Mouse (Mus musculus) thymus, adult 2 months (tissue): ENCODE data around the gene Spata5. TPM values are rescaled to one million over a fixed set of nuclear protein-coding genes. Genes with fewer than 3 reads are reported as not detected.

Experiments
- DNase-seq: peaks from one replicate; pipeline ENCODE4 v3.0.0; 2021
- H3K27ac ChIP-seq: fragments of 200-500 bp; 2 replicates; pipeline ENCODE4 v1.5.1; 2012; ENCODE audit warnings: low read length, control low read depth; ENCODE audit not compliant: control insufficient read depth, insufficient read depth
- H3K27me3 ChIP-seq: fragments of 200-500 bp; 2 replicates; pipeline ENCODE4 v1.6.1; 2012; ENCODE audit warnings: mild to moderate bottlenecking, low read length, moderate library complexity, mixed read lengths; ENCODE audit not compliant: control insufficient read depth, insufficient read depth
- H3K36me3 ChIP-seq: fragments of 200-500 bp; 2 replicates; pipeline ENCODE4 v1.6.1; 2012; ENCODE audit warnings: mild to moderate bottlenecking, low read length, moderate library complexity; ENCODE audit not compliant: control insufficient read depth, insufficient read depth
- H3K4me1 ChIP-seq: fragments of 200-500 bp; replicated peaks from 2 replicates; pipeline ENCODE4 v1.6.1; 2012; ENCODE audit warnings: low read length; ENCODE audit not compliant: control insufficient read depth, insufficient read depth
- H3K4me3 ChIP-seq: fragments of 200-500 bp; 2 replicates; pipeline ENCODE4 v1.5.1; 2012; ENCODE audit warnings: mild to moderate bottlenecking, low read length, control low read depth, moderate library complexity; ENCODE audit not compliant: control insufficient read depth, insufficient read depth
- CTCF ChIP-seq: fragments of 200-500 bp; IDR thresholded peaks from 2 replicates; pipeline ENCODE4 v1.5.1; 2012; ENCODE audit warnings: mild to moderate bottlenecking, control low read depth, low read length, moderate library complexity, borderline replicate concordance; ENCODE audit not compliant: control insufficient read depth, poor library complexity, insufficient read depth; ENCODE audit errors: extremely low read depth
- POLR2A ChIP-seq: fragments of 200-500 bp; IDR thresholded peaks from 2 replicates; pipeline ENCODE4 v1.6.1; 2012; ENCODE audit warnings: mild to moderate bottlenecking, low read length, control low read depth, moderate library complexity; ENCODE audit not compliant: control insufficient read depth, poor library complexity, insufficient read depth; ENCODE audit errors: extremely low read depth
- WGBS: fragments of 180-500 bp; shearing (Covaris S2); methylation state at CpG from one replicate; pipeline ENCODE4 v1.1.7; 2018; 5-methylcytosine and 5-hydroxymethylcytosine counted together
- polyA plus RNA-seq: library from polyadenylated mRNA; depleted of rRNA; stranded (reverse); fragments of >200 nt; gene quantifications from 2 replicates; pipeline ENCODE4 v1.2.3, GENCODE M21; 2012

The Spata5 gene
- polyA plus RNA-seq, 1 experiment: 3.2 TPM

DNA sequence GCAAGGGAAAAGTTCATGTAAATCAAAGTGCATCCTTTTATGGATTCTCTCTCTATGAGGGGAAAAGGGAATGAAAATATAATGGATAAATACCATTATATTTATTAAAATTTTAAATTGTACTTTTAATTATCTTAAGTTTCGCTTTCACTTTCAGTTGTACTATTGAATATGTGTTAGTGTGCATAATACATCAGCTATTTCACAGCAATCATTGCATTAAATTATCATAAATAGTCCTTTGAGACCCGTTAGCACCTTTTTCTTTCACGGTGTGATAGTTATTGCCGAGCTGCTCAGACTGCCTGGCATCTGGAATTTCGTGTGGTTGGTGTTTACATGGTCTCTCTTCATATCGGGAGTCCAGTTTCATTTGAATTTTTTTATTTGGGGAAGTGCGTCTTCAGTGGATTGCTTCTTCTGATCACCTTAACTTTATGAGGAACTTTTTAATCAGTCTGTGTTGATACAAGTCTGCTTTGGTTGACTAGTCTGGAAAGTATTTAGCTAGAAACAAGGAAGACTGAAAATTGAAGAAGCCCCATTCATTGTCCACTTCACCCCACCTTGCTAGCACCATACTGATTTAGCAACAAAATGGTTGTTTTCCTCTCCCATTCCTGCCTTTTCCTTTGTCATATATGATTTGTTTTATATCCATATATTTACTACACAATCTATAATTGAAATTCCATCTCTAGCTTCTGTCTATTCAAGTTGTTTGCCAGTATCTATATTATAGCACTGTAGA is 57.9 kb downstream of the Spata5 start:
- no peak overlapping the region for H3K27ac ChIP-seq
- no peak overlapping the region for H3K4me3 ChIP-seq
- 87% methylated on average over 7 of the region's 7 CpGs for WGBS
- no peaks in the 10 kb centered on the region for H3K4me1 ChIP-seq
- H3K27me3 ChIP-seq: no peaks in the 10 kb centered on the region
- DNase-seq: no peak
- TF ChIP-seq CTCF: no peak
- no peak for TF ChIP-seq POLR2A
- no peaks in the 10 kb centered on the region for H3K36me3 ChIP-seq

DNA sequence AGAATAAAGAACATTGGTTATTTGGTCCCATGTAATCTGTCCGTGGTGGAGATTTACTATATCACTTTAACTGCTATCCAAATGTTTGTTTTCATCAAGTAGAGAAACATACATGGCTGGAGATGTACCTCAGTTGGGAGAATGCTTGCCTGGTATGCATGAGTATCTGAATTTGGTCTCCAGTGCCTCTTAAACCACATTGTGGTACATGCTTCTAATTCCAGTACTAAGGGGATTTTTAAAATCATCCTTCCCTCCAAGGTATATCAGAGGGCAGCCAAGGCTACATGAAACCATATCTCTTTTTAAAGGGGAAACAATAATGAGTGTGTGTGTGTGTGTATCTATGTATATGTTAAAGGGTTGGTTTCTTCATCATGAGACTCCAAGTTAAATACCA is 60.1 kb downstream of the Spata5 start:
- H3K27me3 ChIP-seq: no peaks in the 10 kb centered on the region
- 93% methylated on average over 1 of the region's 1 CpGs for WGBS
- H3K4me1 ChIP-seq: no peaks in the 10 kb centered on the region
- no peaks in the 10 kb centered on the region for H3K36me3 ChIP-seq
- no peak overlapping the region for H3K4me3 ChIP-seq
- no peak overlapping the region for H3K27ac ChIP-seq
- TF ChIP-seq CTCF: no peak
- TF ChIP-seq POLR2A: no peak
- DNase-seq: no peak

DNA sequence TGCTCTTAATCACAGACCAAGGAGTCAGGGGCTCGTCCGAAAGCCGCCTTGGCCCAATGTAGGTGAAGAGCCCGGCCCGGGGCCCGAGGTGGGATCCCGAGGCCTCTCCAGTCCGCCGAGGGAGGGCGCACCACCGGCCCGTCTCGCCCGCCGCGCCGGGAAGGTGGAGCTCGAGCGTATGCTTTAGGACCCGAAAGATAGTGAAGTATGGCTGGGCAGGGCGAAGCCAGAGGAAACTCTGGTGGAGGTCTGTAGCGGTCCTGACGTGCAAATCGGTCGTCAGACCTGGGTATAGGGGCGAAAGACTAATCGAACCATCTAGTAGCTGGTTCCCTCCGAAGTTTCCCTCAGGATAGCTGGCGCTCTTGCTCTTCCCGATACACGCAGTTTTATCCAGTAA is 61.6 kb downstream of the Spata5 start:
- WGBS: 97% methylated on average over 31 of the region's 31 CpGs

DNA sequence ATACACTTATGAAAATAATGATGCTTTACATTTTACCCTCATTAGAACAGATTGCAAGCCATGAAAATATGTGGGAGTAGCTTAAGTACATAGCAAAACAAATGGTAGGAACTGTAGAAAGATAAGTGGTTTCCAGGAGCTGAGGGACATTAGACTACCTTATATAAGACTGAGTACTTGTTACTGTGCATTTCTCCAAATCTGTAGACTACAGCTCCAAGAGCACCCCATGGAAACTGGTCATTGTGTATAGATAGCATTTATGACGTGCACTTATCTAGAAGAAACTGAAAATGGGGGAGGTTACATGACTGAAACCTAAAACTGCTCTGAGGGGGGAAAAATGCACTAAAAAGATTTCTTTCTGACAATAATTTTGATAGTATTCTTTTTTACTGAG is 63.0 kb downstream of the Spata5 start:
- Histone ChIP-seq H3K36me3 (no peaks in the 10 kb centered on the region), H3K27ac (no peak overlapping the region), H3K27me3 (no peaks in the 10 kb centered on the region), H3K4me3 (no peak overlapping the region), H3K4me1 (no peaks in the 10 kb centered on the region)
- no peak for DNase-seq
- TF ChIP-seq CTCF (no peak), POLR2A (no peak)
- WGBS: 91% methylated on average over 1 of the region's 1 CpGs

More for the DNA sequence above, 61.6 kb downstream of the Spata5 start:
- TF ChIP-seq CTCF (no peak), POLR2A (no peak)
- Histone ChIP-seq H3K27ac (no peak overlapping the region), H3K4me1 (no peaks in the 10 kb centered on the region), H3K4me3 (no peak overlapping the region), H3K27me3 (no peaks in the 10 kb centered on the region), H3K36me3 (no peaks in the 10 kb centered on the region)
- no peak for DNase-seq

DNA sequence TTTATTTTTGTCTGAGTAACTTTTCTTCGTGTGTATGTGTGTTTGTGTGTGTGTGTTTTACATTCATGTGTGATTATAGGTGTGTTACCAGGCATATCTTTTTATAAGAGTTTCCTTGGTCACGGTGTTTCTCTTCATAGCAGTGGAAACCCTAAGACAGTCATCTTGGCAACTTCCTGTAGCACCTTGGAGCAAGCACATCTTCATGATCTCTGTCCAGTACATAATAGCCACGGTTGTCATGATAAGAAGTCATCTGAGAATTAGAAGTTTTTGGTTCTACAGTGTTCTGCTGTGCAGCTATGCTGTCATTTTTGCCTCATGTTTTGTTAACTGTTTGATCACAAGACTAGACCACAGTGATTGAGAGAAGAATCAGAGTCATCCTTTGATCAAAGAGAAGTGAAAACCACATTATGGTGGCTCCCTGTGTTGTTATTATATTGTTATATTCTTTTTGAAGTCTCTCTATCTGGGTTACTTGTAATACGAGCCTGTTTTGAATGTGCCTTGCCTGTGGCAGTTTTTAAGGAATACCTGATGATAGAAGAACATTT is 64.1 kb downstream of the Spata5 start:
- no peak for DNase-seq
- no peak overlapping the region for H3K4me3 ChIP-seq
- H3K4me1 ChIP-seq: no peaks in the 10 kb centered on the region
- no peaks in the 10 kb centered on the region for H3K27me3 ChIP-seq
- H3K36me3 ChIP-seq: no peaks in the 10 kb centered on the region
- no peak overlapping the region for H3K27ac ChIP-seq
- 62% methylated on average over 4 of the region's 4 CpGs for WGBS
- TF ChIP-seq POLR2A (no peak), CTCF (no peak)

DNA sequence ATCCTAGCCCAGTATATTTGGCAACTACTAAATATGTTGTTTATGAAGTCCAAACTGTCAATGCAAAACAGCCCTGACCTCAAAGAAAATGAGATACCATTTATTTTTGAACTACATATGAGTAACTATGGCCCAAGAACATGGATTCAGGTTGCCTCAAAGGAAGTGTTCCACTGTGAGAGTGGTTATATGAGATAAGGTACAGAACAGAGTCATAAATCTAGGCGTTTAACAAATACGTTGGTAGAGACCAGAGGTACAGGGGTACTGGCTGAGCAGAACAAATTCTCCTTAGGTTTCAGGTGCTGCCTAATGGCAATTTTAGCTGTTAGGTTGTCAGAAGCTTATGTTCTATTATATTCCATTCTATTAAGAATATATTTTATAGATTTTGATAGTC is 67.9 kb downstream of the Spata5 start:
- Histone ChIP-seq H3K27ac (no peak overlapping the region), H3K27me3 (no peaks in the 10 kb centered on the region), H3K36me3 (no peaks in the 10 kb centered on the region), H3K4me1 (no peaks in the 10 kb centered on the region), H3K4me3 (no peak overlapping the region)
- DNase-seq: no peak
- no peak for TF ChIP-seq CTCF
- WGBS: 92% methylated on average over 2 of the region's 2 CpGs
